Mouse (Mus musculus): Measurements from ENCODE around the gene Sbk1.

The Sbk1 gene

DNA sequence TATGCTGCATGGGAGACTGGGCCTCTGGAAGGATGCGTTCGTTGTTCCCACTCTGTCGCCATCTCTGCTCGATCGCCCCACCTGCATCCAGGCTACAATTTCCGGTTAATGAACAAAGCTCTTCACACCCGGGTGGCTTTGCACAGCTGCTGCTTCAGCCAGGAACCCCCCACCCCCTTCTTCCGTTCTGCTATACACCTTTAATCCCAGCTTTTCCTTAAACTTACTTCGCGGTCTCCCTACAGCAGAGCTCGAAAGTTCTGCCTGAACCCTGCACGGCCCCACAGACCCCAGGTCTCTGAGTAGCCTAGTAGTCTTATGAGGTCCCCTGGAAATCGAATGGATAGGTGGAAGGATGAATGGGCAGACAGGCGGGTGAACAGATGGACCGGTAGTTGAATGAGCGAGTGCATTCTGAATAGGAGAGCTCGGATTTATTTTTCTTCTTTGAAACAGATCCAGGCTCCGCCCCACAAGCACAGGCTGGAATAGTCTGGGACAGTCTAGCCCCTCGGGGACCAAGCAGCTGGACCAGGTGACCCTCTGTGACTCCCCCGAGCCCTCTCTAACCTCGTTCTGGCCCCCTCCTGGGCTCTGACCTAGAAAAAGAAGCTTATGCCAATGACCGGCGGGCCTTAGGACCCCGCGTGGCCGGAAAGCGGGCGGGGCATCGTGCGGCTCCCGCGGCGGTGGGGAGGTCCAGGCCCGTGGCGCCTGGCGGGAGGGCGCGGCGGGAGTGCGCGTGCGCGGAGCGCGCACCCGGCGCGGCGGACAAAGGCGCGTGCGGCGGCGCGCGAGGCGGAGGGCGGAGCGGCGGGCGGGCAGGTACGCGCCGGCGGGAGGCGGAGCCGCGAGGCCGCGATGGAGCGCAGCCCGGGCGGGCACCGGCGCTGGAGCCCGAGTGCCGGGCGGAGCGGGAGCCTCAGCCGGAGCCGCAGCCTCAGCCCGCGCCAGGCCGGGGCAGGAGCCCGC is at the start of gene Sbk1:
Sbk1 (plus strand) TSS at position 908 of the 972 bp plus-strand sequence.
- DNase-seq = peak; percentile 93 to 94

DNA sequence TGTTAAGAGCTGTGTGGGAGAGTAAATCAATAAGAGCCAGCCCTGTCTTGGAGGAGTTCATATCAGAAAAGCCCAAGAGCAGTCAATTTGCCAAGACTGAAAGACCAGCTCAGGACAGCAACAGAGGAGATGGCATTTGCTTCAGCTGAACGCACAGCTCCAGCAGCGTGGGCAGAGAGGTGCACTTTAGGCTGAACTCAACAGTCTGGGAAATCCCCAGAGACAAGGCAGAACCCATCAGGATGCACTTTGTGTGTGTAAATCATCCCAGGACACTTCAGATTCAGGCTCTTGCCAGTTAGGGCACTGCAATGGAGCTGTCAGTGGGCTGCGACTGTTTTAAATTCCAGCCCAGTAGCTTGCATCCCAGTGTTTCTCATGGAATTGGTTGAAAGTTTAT is 49.7 kb upstream of the Sbk1 start:
- no peak for DNase-seq

DNA sequence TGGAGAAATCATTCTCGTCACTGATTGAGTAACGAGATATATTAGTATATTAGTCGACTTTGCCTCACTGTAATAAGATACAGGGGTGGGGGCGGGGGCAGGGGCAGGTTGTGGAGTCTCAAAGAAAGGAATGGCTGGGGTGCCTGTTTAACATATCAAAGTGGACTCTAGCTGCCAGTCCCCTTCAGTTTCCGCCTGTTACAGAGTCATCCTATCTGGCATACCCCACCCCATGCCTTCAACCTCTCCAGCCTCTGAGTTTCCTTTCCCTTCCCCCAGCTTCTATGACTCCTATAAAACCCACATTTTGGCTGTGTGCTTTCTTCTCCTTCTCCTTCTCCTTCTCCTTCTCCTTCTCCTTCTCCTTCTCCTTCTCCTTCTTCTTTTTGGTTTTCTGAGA is 46.3 kb upstream of the Sbk1 start:
- DNase-seq = no peak

DNA sequence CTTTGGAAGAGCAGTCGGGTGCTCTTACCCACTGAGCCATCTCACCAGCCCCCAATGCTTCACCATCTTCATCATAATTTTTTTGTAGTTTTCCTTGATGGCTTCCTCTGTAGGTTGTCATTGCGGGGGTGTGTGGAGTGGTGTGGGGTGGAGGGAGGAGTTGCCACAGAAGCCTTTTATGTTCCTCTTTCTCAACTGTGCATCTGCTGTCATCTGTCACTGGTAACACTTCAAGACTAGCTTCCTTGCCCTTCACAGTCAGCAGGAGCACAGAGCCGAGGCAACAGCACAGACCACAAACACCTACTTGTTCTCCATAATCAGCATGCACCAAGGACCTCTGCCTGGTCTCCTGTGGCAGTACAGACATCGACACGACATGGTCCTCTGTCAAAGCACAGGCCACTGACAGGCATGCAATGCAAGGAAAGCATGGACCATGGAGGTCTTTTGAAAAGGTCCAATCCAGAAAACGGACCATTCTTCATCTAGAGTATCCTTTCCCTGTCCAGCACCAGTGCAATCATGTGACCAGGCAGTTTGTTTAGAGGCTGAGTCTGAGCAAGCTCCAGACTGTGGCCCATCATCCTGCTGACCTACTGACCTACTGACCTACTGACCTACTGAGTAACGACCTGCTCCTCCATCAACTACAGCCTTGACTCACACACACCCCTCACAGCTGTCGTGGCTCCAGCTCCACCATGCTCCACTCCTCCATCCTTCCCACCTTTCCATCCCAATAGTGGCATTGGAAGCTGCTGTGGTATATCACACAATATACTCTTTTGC is 41.9 kb upstream of the Sbk1 start:
- DNase-seq = no peak

DNA sequence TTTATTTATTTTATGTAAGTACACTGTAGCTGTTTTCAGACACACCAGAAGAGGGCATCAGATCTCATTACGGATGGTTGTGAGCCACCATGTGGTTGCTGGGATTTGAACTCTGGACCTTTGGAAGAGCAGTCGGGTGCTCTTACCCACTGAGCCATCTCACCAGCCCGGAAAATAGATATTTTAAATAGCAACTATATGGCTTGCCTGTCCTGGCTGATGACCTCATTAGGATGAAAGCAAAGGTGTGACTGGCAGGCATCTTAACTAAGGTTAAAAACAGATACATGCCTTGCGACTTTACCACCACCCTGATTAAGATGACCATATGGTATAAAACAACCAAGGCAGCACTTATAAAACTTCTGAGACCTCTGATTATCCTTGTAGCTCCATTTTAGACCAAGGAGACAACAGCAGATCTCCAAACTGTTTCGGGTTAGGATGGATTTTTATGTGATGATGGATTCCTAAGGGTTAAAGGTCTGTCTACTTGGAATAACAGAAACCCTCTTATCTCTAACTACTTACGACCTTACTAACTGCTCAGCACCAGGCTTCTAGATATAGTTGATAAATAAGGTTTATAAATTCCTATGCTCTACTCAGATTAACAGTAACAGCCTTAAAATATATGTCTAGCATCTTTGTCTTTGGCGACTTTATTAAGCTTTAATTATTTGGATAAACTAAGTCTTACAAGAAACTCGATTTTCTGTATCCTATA is 39.9 kb upstream of the Sbk1 start:
- DNase-seq = no peak

DNA sequence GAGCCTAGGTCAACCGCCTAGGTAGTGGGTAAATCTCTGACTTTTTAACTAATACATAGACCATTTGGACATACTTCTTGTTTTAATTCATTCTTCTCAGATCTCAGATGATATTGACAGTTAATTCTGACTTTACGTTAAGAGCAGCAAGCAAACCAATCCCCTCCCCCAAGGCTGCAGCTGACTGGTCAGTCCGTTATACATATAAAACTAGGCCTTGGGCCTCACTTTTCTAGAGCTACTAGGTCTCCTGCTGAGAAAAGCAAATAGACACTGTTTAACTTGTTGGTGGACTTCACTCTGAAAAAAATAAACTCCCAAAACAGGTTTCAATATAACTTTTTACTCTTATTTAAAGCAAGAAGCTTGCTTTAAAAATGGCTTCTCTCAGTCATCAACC is 37.8 kb upstream of the Sbk1 start:
- no peak for DNase-seq

DNA sequence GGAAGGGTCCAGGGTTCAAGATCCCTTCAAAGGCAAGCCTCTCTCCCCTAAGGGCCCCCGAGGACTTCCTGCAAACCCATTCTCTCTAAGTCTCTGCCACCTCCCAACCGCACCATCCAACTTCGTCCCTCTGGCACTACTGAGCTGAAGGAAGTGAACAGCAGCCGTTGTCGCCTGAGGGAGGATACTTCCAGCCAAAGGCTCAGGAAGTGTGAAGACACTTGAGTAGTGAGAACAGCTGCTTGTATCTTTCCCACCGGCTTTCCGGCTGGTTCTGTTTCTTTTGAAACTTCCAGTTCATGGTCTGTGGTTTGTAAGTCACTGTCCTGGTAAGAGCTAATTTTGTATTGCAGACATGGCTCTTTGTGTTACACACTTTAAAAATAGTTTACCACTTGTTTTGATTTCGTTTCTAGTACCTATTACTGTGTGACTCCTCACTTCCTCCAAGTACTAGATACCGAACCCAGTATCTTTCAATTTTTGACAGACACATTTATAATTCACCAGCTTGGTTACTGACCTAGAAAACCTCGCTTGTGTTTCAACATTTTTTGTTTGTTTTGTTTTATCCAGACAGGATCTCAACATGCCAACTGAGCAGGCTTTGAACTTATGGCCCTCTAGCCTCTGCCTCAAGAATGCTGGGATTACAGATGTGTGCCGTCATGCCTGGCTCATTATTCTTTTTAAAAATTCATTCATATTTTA is 36.2 kb upstream of the Sbk1 start:
- no peak for DNase-seq

DNA sequence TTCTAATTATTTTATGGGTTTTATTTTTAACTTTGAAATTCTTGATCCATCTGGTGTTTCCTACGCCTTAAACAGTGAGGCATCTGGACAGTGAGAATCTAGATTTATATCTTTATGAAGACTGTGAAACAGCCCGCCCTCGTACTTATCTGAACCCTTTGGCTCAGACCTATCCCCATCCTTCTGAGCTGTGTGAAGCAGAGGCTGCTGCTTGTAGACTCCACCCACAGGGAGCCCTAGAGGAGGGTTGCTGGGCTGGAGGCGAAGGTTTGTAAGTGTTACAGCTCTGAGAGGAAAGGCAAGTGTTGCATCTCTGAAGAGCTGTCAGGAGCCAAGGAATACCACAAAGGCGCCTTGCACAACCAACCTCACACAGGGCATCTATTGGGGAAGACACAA is 35.6 kb upstream of the Sbk1 start:
- DNase-seq = no peak

DNA sequence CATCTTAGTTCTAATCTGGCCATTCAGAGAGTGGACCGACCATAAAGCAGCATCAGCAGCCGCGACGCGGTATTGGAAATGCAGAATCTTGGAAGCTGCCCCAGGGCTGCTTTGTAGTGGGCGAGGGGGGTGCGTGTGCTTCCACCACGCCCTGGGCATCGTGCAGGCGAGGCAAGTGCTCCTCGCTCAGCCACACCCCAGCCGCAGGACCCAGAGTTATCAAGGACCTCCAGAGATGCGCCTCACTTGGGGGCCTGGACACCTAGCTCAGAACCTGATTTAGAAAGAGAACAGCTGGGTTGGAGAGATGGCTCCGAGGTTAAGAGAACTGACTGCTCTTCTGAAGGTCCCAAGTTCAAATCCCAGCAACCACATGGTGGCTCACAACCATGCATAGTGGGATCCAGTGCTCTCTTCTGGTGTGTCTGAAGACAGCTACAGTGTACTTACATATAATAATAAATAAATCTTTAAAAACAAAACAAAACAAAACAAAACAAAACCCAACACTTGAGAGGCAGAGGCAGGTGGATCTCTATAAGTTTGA is 31.5 kb upstream of the Sbk1 start:
- no peak for DNase-seq

DNA sequence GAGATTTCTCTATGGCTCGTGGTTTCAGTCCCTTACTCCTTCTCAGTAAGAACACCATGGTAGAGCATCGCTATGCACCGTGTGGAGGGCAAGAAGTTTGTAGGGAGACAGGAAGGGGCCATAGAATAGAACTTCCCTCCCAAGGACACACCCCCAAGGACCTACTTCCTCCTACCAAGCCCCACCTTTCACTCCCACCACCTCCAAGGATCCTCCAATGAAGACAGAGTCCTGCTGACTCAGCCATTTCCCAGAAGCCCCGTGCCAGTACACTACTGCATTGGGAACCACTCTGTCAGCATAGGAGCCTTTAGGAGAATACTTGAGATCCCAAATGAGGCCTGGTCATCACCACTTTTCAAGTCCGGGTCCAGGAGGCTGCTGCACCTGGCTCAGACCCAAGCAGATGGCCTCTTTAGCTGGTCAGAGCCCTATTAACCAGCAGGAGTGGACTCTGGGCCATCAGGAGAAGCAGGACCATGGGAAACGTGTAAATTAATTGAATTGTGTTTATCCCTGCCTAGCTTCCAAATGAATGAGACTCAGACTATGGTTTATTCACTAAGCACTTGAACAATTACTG is 28.2 kb upstream of the Sbk1 start:
- peak in 1 of 2 experiments; percentile 36 for DNase-seq

DNA sequence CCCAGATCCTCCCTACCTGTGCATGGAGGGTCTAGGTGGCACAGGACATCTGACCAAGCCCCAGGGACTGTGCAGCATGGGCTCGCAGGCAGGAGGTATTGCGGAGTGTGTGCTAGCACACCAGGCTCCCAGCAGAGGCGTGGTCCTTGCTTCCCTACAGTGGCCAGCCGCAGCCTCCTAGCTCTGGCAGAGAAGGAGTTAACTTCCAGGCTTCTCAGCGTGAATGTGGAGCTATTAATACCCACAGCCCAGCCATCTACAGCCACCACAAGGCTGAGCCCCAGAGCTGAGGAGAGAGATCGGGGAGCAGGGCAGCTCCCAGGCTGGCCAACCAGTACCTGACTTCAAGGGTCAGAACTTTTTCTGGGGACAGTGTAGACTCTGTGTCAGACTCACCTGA is 24.3 kb upstream of the Sbk1 start:
- peak; percentile 71 to 77 for DNase-seq

DNA sequence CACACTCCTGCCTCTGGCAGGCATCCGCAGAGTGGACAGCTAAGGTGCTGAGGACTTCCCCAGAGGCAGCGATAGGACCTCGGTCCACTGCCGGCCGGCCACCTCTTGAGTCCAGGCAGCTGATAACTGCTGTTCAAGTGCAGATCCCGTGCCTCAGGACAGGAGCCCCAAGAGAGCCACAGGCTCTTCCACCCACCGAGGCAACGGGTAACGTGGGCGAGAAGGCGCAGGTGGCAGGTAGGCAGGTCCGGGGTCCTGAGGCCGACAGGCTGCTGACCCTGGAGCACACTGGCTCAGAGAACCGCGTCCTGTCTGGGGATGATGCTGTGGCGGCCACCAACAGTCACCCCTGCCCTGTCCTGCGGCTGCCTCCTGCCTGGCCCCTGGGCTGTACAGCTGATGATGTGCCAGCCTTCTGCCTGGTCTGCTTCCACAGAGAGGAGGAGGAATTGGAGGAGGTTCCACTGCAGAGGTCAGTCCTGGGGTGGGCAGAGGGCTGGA is 23.7 kb upstream of the Sbk1 start:
- peak; percentile 34 to 46 for DNase-seq

DNA sequence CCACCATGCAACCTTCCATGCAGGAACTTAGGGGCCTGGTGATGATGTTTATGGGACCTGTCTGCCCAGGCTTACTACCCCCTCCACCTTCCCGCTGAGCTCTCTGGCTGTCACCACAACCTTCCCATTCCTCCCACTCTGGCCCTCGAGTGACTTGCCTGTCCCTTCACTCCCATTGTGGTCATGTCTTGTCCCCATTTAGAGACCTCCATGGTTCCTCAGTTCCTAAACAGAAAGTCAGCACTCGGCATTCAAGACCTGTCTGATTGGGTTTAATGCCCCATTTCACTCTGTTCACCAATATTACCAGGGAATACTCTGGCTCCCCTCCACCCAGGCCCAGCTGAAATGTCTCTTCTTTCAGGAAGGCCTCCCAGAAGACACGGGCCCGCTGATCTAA is 23.3 kb upstream of the Sbk1 start:
- peak in 1 of 2 experiments; percentile 22 for DNase-seq

DNA sequence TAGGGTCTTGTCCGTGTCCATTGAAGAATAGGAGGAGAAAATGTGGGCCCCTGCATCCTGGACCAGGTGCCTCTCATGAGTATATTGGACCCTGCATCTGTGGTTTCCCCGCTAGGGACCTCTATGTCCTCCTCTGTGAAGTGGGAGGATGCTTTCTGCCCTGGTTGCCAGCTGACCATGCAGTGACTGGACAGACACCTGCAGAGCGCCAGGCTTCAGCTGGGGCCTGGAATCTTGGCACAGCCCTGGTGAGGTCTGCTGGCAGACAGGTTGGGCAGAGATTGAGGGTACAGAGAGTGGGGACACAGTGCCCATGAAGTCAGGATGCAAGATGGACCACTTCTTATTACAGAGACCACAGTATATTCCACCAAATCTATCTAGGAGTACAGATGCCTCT is 22.4 kb upstream of the Sbk1 start:
- DNase-seq = peak; percentile 61 to 66

DNA sequence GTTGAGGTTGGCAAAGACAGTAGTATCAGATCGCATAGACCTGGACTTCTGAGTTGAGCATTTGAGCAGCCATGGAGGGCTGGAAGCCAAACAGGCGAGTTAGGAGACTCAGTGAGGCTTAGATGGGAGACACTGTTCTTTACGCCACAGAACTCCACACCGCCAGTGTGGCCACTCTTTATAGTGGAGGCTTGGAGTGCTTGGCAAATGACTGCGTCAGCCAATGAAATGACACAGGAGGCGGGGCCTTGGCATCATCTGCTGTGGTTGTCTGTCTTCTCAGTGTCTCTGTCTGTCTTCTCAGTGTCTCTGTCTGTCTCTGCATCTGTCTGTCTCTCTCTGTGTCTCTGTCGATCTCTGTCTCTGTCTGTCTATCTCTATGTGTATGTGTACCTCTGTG is 21.9 kb upstream of the Sbk1 start:
- DNase-seq = peak; percentile 86 to 90

DNA sequence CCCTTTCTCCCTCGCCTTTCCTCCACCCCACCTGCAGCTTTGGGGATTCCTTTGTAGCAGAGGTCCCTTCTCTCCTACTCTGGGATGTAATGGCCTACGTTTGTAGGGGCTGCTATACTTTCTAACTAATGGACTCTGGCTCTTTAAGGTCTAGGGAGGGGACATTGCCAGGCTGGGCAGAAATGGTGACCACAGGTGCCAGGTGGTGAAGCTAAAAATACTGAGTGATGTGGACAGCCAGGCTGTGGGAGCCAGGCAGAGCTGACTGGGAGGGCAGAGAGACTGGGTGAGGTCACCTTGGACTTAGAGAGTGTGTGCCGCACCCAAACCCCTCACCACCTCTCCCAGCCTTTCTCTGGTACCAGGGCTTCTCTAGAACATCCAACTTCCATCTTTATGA is 20.7 kb upstream of the Sbk1 start:
- peak; percentile 84 to 87 for DNase-seq

DNA sequence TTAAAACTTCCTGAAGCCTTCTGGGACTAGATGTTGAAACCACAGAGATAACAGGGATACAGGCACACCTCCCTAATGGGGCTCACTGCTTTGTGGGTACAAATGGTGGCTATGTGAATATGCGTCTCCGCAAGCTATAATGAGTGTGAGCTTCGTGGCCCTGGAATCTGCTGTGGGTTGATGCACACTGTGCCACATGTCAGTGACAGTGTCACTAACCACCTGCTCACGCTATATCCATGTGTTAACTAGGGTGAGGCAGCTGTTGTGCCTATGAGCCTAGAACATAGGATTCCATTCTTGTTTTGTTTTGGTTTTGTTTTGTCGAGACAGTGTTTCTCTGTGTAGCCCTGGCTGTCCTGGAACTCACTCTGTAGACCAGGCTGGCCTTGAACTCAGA is 20.2 kb upstream of the Sbk1 start:
- no peak for DNase-seq

DNA sequence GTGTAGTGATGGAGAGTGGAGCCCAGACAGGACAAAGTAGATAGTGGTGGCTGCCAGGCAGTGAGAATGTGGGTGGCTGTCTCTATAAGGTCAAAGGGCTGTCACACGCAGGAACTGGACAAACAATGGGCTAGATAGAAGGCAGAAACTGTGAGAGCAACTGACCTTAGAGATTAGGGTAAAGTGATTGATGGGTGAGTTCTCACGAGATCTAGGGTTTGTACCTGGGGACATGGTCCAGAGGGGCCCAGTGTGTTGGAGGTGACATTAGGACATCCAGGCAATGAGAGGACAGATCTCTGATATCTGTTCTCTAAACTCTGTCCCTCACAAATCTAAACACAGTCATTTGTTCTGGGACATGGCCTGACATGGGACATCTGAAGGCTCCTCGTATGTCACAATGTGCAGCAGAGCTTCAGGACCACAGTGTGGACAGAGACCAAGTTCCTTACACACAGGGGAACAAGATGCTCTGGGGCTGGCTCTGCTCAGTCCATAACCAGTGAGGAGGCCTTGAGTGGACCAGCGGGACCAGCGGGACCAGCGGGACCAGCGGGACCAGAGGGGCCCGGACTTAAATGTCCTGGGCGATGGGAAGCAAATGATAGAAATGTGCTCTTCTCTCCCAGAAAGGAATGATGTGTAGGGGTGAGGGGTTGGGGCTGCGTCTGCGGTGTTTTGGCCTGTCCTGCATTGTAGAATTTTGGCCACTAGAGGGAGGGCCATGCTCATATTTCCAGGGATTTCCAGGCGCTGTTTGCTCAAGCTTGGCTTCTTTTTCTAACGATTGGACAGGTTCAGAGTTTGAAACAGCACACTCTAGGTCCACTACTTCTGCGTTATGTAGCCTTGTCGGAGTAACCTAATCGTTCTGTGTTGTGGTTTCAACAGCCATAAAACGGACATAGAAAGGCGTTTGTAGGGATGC is 11.9 kb upstream of the Sbk1 start:
- peak; percentile 72 to 83 for DNase-seq

DNA sequence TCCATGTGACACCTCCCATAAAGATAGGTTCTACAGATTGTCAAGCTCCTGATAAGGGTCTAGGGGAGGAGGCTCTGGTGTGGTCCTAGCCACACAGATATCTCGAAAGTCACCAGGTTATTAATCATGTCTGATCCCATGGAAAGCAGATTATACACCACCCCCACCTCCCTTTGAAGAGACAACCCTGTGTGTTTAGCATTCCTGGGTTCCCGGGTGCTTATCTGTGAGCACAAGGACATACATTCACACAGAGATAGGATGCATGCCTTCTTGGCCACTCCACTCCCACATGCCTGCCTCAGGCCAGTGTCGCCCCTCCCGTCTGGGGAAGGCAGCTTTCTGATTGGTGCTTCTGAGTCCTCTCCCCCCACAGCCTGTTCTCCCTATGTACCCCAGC is 10.6 kb upstream of the Sbk1 start:
- DNase-seq = no peak

DNA sequence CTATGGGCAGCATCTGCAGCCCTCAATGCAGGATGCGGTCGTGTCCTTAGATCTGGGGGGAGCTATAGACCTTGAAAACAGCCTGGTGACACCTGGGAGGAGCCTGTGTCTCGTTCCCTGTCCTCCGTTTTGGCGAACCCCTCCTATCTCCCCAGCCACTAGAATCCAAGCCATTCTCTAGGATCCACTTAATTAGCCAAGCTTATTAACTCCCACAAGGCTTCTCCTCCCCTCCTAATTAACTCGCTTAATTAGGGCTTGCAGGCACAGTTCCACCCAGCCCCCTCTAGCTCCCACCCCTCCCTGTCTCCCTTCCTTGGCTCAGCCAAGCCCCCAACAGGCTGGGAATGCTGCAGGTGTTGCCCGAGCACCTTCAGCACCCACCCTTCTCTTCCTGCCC is 8.5 kb upstream of the Sbk1 start:
- DNase-seq = peak in 1 of 2 experiments; percentile 6
